Mouse (Mus musculus): Measurements from ENCODE around the gene Prmt7. TPM values are rescaled to one million over a fixed set of nuclear protein-coding genes. Genes with fewer than 3 reads are reported as not detected.

Prmt7 gene
- polyA plus RNA-seq, 1 experiment from 2014 or later: 33.9 TPM

- no peak overlapping the region for H3K4me2 ChIP-seq (ENCODE audit: low read length)
- H3K9ac ChIP-seq (ENCODE audit: low read length): no peak overlapping the region
- ATAC-seq (ENCODE audit: insufficient number of reproducible peaks, insufficient read depth, low FRiP score, low read depth): no peak
- WGBS: 43% methylated on average over 9 of the region's 9 CpGs
- H3K4me3 ChIP-seq (ENCODE audit: control insufficient read depth in 1 of 2, insufficient read depth in 1 of 2, low read depth in 1 of 2, low read length in 2 of 2): no peak overlapping the region
- peaks cover 88% of the 10 kb centered on the region for H3K36me3 ChIP-seq (ENCODE audit: control insufficient read depth, insufficient read depth, low read length)
- H3K27ac ChIP-seq (replicated peaks in 1 of 2; ENCODE audit: control insufficient read depth in 1 of 2, insufficient read depth in 1 of 2, low read depth in 2 of 2, low read length in 2 of 2): no peak overlapping the region
- H3K4me1 ChIP-seq (ENCODE audit: control insufficient read depth in 2 of 2, insufficient read depth in 2 of 2, low read length in 2 of 2): no peaks in the 10 kb centered on the region
- H3K27me3 ChIP-seq (ENCODE audit: control insufficient read depth, insufficient read depth, low read length): no peaks in the 10 kb centered on the region
- no peaks in the 10 kb centered on the region for H3K9me3 ChIP-seq (ENCODE audit: control insufficient read depth, low read length)
Measured at GRCm38 (mm10) chr8:106226589-106226988, 15.9 kb downstream of the Prmt7 start.

GRCm38 (mm10) chr8:106231536-106231935 is 20.8 kb downstream of the Prmt7 start:
- no peak for ATAC-seq (ENCODE audit: insufficient number of reproducible peaks, insufficient read depth, low FRiP score, low read depth)

GRCm38 (mm10) chr8:106232751-106233150 is 22.0 kb downstream of the Prmt7 start:
- no peak for ATAC-seq (ENCODE audit: insufficient number of reproducible peaks, insufficient read depth, low FRiP score, low read depth)
- H3K27me3 ChIP-seq (ENCODE audit: control insufficient read depth, insufficient read depth, low read length): no peaks in the 10 kb centered on the region
- no peak overlapping the region for H3K27ac ChIP-seq (replicated peaks in 1 of 2; ENCODE audit: control insufficient read depth in 1 of 2, insufficient read depth in 1 of 2, low read depth in 2 of 2, low read length in 2 of 2)
- H3K4me2 ChIP-seq (ENCODE audit: low read length): no peak overlapping the region
- no peak overlapping the region for H3K9ac ChIP-seq (ENCODE audit: low read length)
- peaks cover 78% of the 10 kb centered on the region for H3K36me3 ChIP-seq (ENCODE audit: control insufficient read depth, insufficient read depth, low read length)
- no peak overlapping the region for H3K4me3 ChIP-seq (ENCODE audit: control insufficient read depth in 1 of 2, insufficient read depth in 1 of 2, low read depth in 1 of 2, low read length in 2 of 2)
- H3K4me1 ChIP-seq (ENCODE audit: control insufficient read depth in 2 of 2, insufficient read depth in 2 of 2, low read length in 2 of 2): no peaks in the 10 kb centered on the region
- no peaks in the 10 kb centered on the region for H3K9me3 ChIP-seq (ENCODE audit: control insufficient read depth, low read length)
- WGBS: 72% methylated on average over 3 of the region's 3 CpGs

More at GRCm38 (mm10) chr8:106231536-106231935, 20.8 kb downstream of the Prmt7 start:
- WGBS: 88% methylated on average over 7 of the region's 7 CpGs
- no peaks in the 10 kb centered on the region for H3K9me3 ChIP-seq (ENCODE audit: control insufficient read depth, low read length)
- no peak overlapping the region for H3K9ac ChIP-seq (ENCODE audit: low read length)
- peaks cover 78% of the 10 kb centered on the region for H3K36me3 ChIP-seq (ENCODE audit: control insufficient read depth, insufficient read depth, low read length)
- H3K27me3 ChIP-seq (ENCODE audit: control insufficient read depth, insufficient read depth, low read length): no peaks in the 10 kb centered on the region
- H3K4me1 ChIP-seq (ENCODE audit: control insufficient read depth in 2 of 2, insufficient read depth in 2 of 2, low read length in 2 of 2): no peaks in the 10 kb centered on the region
- no peak overlapping the region for H3K27ac ChIP-seq (replicated peaks in 1 of 2; ENCODE audit: control insufficient read depth in 1 of 2, insufficient read depth in 1 of 2, low read depth in 2 of 2, low read length in 2 of 2)
- H3K4me3 ChIP-seq (ENCODE audit: control insufficient read depth in 1 of 2, insufficient read depth in 1 of 2, low read depth in 1 of 2, low read length in 2 of 2): no peak overlapping the region
- H3K4me2 ChIP-seq (ENCODE audit: low read length): no peak overlapping the region

- H3K27me3 ChIP-seq (ENCODE audit: control insufficient read depth, insufficient read depth, low read length): no peaks in the 10 kb centered on the region
- H3K9ac ChIP-seq (ENCODE audit: low read length): no peak overlapping the region
- H3K4me1 ChIP-seq (ENCODE audit: control insufficient read depth in 2 of 2, insufficient read depth in 2 of 2, low read length in 2 of 2): no peaks in the 10 kb centered on the region
- H3K36me3 ChIP-seq (ENCODE audit: control insufficient read depth, insufficient read depth, low read length): peaks cover 78% of the 10 kb centered on the region
- no peak for ATAC-seq (ENCODE audit: insufficient number of reproducible peaks, insufficient read depth, low FRiP score, low read depth)
- H3K27ac ChIP-seq (replicated peaks in 1 of 2; ENCODE audit: control insufficient read depth in 1 of 2, insufficient read depth in 1 of 2, low read depth in 2 of 2, low read length in 2 of 2): no peak overlapping the region
- H3K9me3 ChIP-seq (ENCODE audit: control insufficient read depth, low read length): no peaks in the 10 kb centered on the region
- H3K4me3 ChIP-seq (ENCODE audit: control insufficient read depth in 1 of 2, insufficient read depth in 1 of 2, low read depth in 1 of 2, low read length in 2 of 2): no peak overlapping the region
- no peak overlapping the region for H3K4me2 ChIP-seq (ENCODE audit: low read length)
- WGBS: 78% methylated on average over 17 of the region's 17 CpGs
Measured at GRCm38 (mm10) chr8:106234567-106235261, 24.0 kb downstream of the Prmt7 start.

GRCm38 (mm10) chr8:106237106-106237505 is 26.4 kb downstream of the Prmt7 start:
- ATAC-seq (ENCODE audit: insufficient number of reproducible peaks, insufficient read depth, low FRiP score, low read depth): no peak
- H3K36me3 ChIP-seq (ENCODE audit: control insufficient read depth, insufficient read depth, low read length): peaks cover 77% of the 10 kb centered on the region

GRCm38 (mm10) chr8:106250186-106250585 is 39.5 kb downstream of the Prmt7 start:
- no peak overlapping the region for H3K4me3 ChIP-seq (ENCODE audit: control insufficient read depth in 1 of 2, insufficient read depth in 1 of 2, low read depth in 1 of 2, low read length in 2 of 2)
- no peaks in the 10 kb centered on the region for H3K9me3 ChIP-seq (ENCODE audit: control insufficient read depth, low read length)
- H3K36me3 ChIP-seq (ENCODE audit: control insufficient read depth, insufficient read depth, low read length): peaks cover 78% of the 10 kb centered on the region
- no peak for ATAC-seq (ENCODE audit: insufficient number of reproducible peaks, insufficient read depth, low FRiP score, low read depth)
- H3K4me1 ChIP-seq (ENCODE audit: control insufficient read depth in 2 of 2, insufficient read depth in 2 of 2, low read length in 2 of 2): peaks cover 5 to 8% of the 10 kb centered on the region in 2 experiments; a peak in 3 of 4 replicates
- H3K9ac ChIP-seq (ENCODE audit: low read length): no peak overlapping the region
- 51% methylated on average over 4 of the region's 4 CpGs for WGBS
- no peaks in the 10 kb centered on the region for H3K27me3 ChIP-seq (ENCODE audit: control insufficient read depth, insufficient read depth, low read length)
- no peak overlapping the region for H3K27ac ChIP-seq (replicated peaks in 1 of 2; ENCODE audit: control insufficient read depth in 1 of 2, insufficient read depth in 1 of 2, low read depth in 2 of 2, low read length in 2 of 2)
- no peak overlapping the region for H3K4me2 ChIP-seq (ENCODE audit: low read length)

More at GRCm38 (mm10) chr8:106237106-106237505, 26.4 kb downstream of the Prmt7 start:
- H3K27ac ChIP-seq (replicated peaks in 1 of 2; ENCODE audit: control insufficient read depth in 1 of 2, insufficient read depth in 1 of 2, low read depth in 2 of 2, low read length in 2 of 2): no peak overlapping the region
- H3K4me1 ChIP-seq (ENCODE audit: control insufficient read depth in 2 of 2, insufficient read depth in 2 of 2, low read length in 2 of 2): no peaks in the 10 kb centered on the region
- 87% methylated on average over 5 of the region's 5 CpGs for WGBS
- no peak overlapping the region for H3K4me3 ChIP-seq (ENCODE audit: control insufficient read depth in 1 of 2, insufficient read depth in 1 of 2, low read depth in 1 of 2, low read length in 2 of 2)
- no peak overlapping the region for H3K9ac ChIP-seq (ENCODE audit: low read length)
- no peaks in the 10 kb centered on the region for H3K27me3 ChIP-seq (ENCODE audit: control insufficient read depth, insufficient read depth, low read length)
- H3K4me2 ChIP-seq (ENCODE audit: low read length): no peak overlapping the region
- H3K9me3 ChIP-seq (ENCODE audit: control insufficient read depth, low read length): no peaks in the 10 kb centered on the region

- H3K27me3 ChIP-seq (ENCODE audit: control insufficient read depth, insufficient read depth, low read length): no peaks in the 10 kb centered on the region
Measured at GRCm38 (mm10) chr8:106258169-106258568, 47.4 kb downstream of the Prmt7 start.

More at GRCm38 (mm10) chr8:106258169-106258568, 47.4 kb downstream of the Prmt7 start:
- Histone ChIP-seq H3K27ac (replicated peaks in 1 of 2; ENCODE audit: control insufficient read depth in 1 of 2, insufficient read depth in 1 of 2, low read depth in 2 of 2, low read length in 2 of 2) (no peak overlapping the region), H3K4me1 (ENCODE audit: control insufficient read depth in 2 of 2, insufficient read depth in 2 of 2, low read length in 2 of 2) (peaks cover 17 to 26% of the 10 kb centered on the region in 2 experiments), H3K36me3 (ENCODE audit: control insufficient read depth, insufficient read depth, low read length) (peaks cover 15% of the 10 kb centered on the region), H3K4me3 (ENCODE audit: control insufficient read depth in 1 of 2, insufficient read depth in 1 of 2, low read depth in 1 of 2, low read length in 2 of 2) (no peak overlapping the region), H3K9me3 (ENCODE audit: control insufficient read depth, low read length) (no peaks in the 10 kb centered on the region), H3K9ac (ENCODE audit: low read length) (no peak overlapping the region), H3K4me2 (ENCODE audit: low read length) (no peak overlapping the region)
- 58% methylated on average over 1 of the region's 1 CpGs for WGBS
- ATAC-seq (ENCODE audit: insufficient number of reproducible peaks, insufficient read depth, low FRiP score, low read depth): no peak
